ENCODE assay signal across 31 mouse cellular contexts in the genomic region with DNA sequence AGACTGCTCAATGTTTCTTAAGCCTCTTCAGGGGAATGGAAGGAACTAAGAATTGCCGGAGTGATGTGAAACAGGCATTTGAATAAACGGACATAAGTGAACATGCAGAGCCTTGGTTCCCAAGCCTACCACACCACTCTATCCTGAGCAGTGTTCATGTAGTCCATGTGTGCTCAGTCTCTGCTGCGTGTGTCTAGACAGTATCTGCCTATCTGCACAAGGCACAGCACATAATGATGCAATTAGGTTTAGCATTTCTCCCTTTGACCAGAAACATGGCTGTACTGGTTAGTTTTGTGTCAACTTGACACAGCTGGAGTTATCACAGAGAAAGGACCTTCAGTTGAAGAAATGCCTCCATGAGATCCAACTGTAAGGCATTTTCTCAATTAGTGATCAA. TPM values are rescaled to one million over a fixed set of nuclear protein-coding genes. Genes with fewer than 3 reads are reported as not detected.
"Had no signal": no experiment of that assay in that cellular context is flagged by ENCODE, and none has a peak within 500 bp of the region (broad histone marks: within the 10 kb centered on the region; RNA-seq: fewer than 3 reads in every experiment).

No protein-coding gene starts in this region.

RNA-seq across cellular contexts. Expression of a gene that starts 20.2 kb away (rescaled TPM):
- total RNA-seq: gastrocnemius, adult 18-20 months; gastrocnemius, adult 8-10 months; gastrocnemius, postnatal 14 days; hematopoietic stem cell, adult 5-6 weeks; hindbrain, postnatal 0 days; layer of hippocampus, adult 18-20 months; layer of hippocampus, adult 8-10 months; layer of hippocampus, postnatal 14 days; layer of hippocampus, postnatal 36 days; left cerebral cortex, adult 18-20 months; left cerebral cortex, postnatal 10 days; left cerebral cortex, postnatal 25 days; left cerebral cortex, postnatal 4 days; liver, adult 2 months had no signal
- polyA plus RNA-seq: gonadal fat pad, adult 2 months; heart, embryonic 11.5 days; heart, embryonic 15.5 days; hindbrain, embryonic 13.5 days; intestine, embryonic 14.5 days; intestine, embryonic 16.5 days; kidney, embryonic 15.5 days; large intestine, adult 2 months; limb, embryonic 11.5 days; limb, embryonic 13.5 days; liver, adult 2 months had no signal

RNA-seq across cellular contexts. Expression of a gene that starts 35.4 kb away (rescaled TPM):
- total RNA-seq: gastrocnemius, adult 18-20 months; gastrocnemius, postnatal 14 days; heart, adult 18-20 months; heart, adult 8-10 months; heart, postnatal 14 days; heart, postnatal 36 days; liver, adult 2 months had no signal
- polyA plus RNA-seq: gonadal fat pad, adult 2 months; heart, embryonic 13.5 days; heart, embryonic 15.5 days; heart, postnatal 0 days; hindbrain, embryonic 11.5 days; large intestine, adult 2 months; liver, adult 2 months had no signal
